Mouse (Mus musculus) inflammation-experienced regulatory T-cells, adult 16 weeks (primary cell): ENCODE measurements around the gene Mob4. TPM values are rescaled to one million over a fixed set of nuclear protein-coding genes. Genes with fewer than 3 reads are reported as not detected.

Experiments
- polyA plus RNA-seq: library from polyadenylated mRNA; unstranded; fragments of 100-300 nt; shearing (Covaris generic); gene quantifications from one replicate; pipeline ENCODE4 v1.2.1, GENCODE M21; 2017

The Mob4 gene
- 116 TPM for polyA plus RNA-seq

DNA sequence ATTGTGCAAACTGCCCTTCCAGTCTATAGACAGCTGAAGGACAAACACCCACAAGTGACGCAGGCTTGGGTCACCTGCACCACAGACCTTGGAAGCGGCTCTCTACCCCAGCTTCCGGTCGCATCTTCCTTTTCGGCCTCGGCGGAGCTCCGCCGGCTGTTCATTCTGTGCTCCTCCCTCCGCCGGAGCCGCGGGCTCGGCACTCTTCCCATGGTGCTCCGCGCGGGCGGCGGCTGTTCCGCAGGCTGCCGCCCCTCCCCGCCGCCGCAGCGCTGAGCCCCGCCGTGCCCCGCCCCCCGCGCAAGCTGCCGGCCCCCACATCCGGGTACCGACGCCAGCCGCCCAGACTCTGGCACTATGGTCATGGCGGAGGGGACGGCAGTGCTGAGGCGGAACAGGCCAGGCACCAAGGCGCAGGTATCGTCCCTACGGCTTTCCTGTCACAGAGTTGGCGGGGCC, at the start of gene Mob4:
Mob4 (plus strand) TSS at position 289 of the 459 bp plus-strand sequence.

GRCm38 (mm10) chr1:55087932-55088610, 43.0 kb upstream of the Mob4 start, which contains the start of the genes Hspe1 and Hspd1:
Gene Hspe1 (plus strand): TSS chr1:55088132.
Gene Hspd1 (minus strand): TSS chr1:55088243.

Other genes starting within 250 kb of the Mob4 start
- gene Ankrd44, start 204.8 kb upstream of the Mob4 start, polyA plus RNA-seq = 391 TPM
- 733 TPM for gene Sf3b1, start 103.8 kb upstream of the Mob4 start, polyA plus RNA-seq
- gene Coq10b, start 78.5 kb upstream of the Mob4 start, polyA plus RNA-seq = 24.5 TPM
- gene Hspe1, start 43.1 kb upstream of the Mob4 start, polyA plus RNA-seq = 145 TPM
- 192 TPM for gene Hspd1, start 43.0 kb upstream of the Mob4 start, polyA plus RNA-seq
- gene Rftn2, start 95.6 kb downstream of the Mob4 start, polyA plus RNA-seq = 5.2 TPM
- 3.4 TPM for gene Mars2, start 105.9 kb downstream of the Mob4 start, polyA plus RNA-seq
- gene Boll, start 232.2 kb downstream of the Mob4 start, polyA plus RNA-seq = 0.66 TPM